Mouse (Mus musculus) neural tube, embryonic 14.5 days (tissue): ENCODE results near the gene Ager. TPM values are rescaled to one million over a fixed set of nuclear protein-coding genes. Genes with fewer than 3 reads are reported as not detected.

Experiments
- ATAC-seq: fragments of 200-750 bp; cut with Nextera tagmentation; 2 replicates; pipeline ENCODE4 v1.8.0; 2017; ENCODE audit warnings: low read depth, mild to moderate bottlenecking, moderate TSS enrichment, moderate library complexity
- H3K27ac ChIP-seq: fragments of 300-500 bp; sonication (generic); 2 replicates; pipeline ENCODE4 v1.5.1; 2014; ENCODE audit warnings: low read depth, mild to moderate bottlenecking, control low read depth, low read length, moderate library complexity, mixed read lengths
- H3K27me3 ChIP-seq: fragments of 300-500 bp; sonication (generic); 2 replicates; pipeline ENCODE4 v1.6.1; 2014; ENCODE audit warnings: low read length; ENCODE audit not compliant: control insufficient read depth, insufficient read depth
- H3K36me3 ChIP-seq: fragments of 300-500 bp; sonication (generic); 2 replicates; pipeline ENCODE4 v1.6.1; 2014; ENCODE audit warnings: low read length, mixed read lengths; ENCODE audit not compliant: control insufficient read depth, insufficient read depth
- H3K4me1 ChIP-seq: fragments of 300-500 bp; sonication (generic); 2 replicates; pipeline ENCODE4 v1.6.1; 2014; ENCODE audit warnings: low read length; ENCODE audit not compliant: control insufficient read depth, insufficient read depth
- H3K4me2 ChIP-seq: fragments of 300-500 bp; sonication (generic); 2 replicates; pipeline ENCODE4 v1.6.1; 2014; ENCODE audit warnings: mild to moderate bottlenecking, low read depth, low read length, control low read depth
- H3K4me3 ChIP-seq: fragments of 300-500 bp; sonication (generic); 2 replicates; pipeline ENCODE4 v1.5.1; 2014; ENCODE audit warnings: low read depth, low read length, control low read depth, mixed read lengths
- H3K9ac ChIP-seq: fragments of 300-500 bp; sonication (generic); replicated peaks from 2 replicates; pipeline ENCODE4 v1.6.1; 2014; ENCODE audit warnings: low read depth, mild to moderate bottlenecking, control low read depth, low read length, mixed read lengths
- H3K9me3 ChIP-seq: fragments of 300-500 bp; sonication (generic); 2 replicates; pipeline ENCODE4 v1.6.1; 2016; ENCODE audit warnings: low read length; ENCODE audit not compliant: control insufficient read depth
- WGBS: fragments of 180-500 bp; shearing (Covaris S2); extraction: QIAGEN DNeasy Blood & Tissue Kit; methylation state at CpG from one replicate; pipeline ENCODE4 v1.1.7; 2014; 5-methylcytosine and 5-hydroxymethylcytosine counted together
- polyA plus RNA-seq: library from polyadenylated mRNA; unstranded; fragments of >200 nt; fragmentation: Nextera tagmentation; extraction: Ambion mirVana; gene quantifications from 2 replicates; pipeline ENCODE4 v1.2.1, GENCODE M21; 2014

The Ager gene
- polyA plus RNA-seq, 1 experiment from 2014 or later, result 1.4 TPM

- H3K36me3 ChIP-seq, result no peaks in the 10 kb centered on the region
- 78% methylated on average over 5 of the region's 5 CpGs for WGBS
- no peaks in the 10 kb centered on the region for H3K27me3 ChIP-seq
- H3K9me3 ChIP-seq, result no peaks in the 10 kb centered on the region
- H3K4me1 ChIP-seq, result no peaks in the 10 kb centered on the region
- ATAC-seq, result no peak
- no peak overlapping the region for H3K27ac ChIP-seq
- H3K9ac ChIP-seq, result no peak overlapping the region
- no peak overlapping the region for H3K4me2 ChIP-seq
- no peak overlapping the region for H3K4me3 ChIP-seq
Observed at GRCm38 (mm10) chr17:34576577-34576976, 21.1 kb upstream of the Ager start.

- H3K27me3 ChIP-seq, result no peaks in the 10 kb centered on the region
- H3K36me3 ChIP-seq, result no peaks in the 10 kb centered on the region
- H3K9ac ChIP-seq, result no peak overlapping the region
- H3K27ac ChIP-seq, result no peak overlapping the region
- WGBS, result 93% methylated on average over 3 of the region's 3 CpGs
- H3K4me2 ChIP-seq, result no peak overlapping the region
- no peaks in the 10 kb centered on the region for H3K9me3 ChIP-seq
- H3K4me3 ChIP-seq, result no peak overlapping the region
- H3K4me1 ChIP-seq, result no peaks in the 10 kb centered on the region
- no peak for ATAC-seq
Observed at GRCm38 (mm10) chr17:34578070-34578469, 19.6 kb upstream of the Ager start.

DNA sequence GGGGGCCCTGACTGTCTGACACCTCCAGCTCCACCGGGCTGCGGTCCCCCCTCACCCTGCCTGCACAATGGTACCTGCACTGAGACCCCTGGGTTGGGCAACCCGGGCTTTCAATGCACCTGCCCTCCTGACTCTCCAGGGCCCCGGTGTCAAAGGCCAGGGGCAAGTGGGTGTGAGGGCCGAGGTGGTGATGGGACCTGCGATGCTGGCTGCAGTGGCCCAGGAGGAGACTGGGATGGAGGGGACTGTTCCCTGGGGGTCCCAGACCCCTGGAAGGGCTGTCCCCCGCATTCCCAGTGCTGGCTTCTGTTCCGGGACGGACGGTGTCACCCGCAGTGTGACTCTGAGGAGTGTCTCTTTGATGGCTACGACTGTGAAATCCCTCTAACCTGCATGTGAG is 15.1 kb upstream of the Ager start:
- WGBS, result 90% methylated on average over 12 of the region's 12 CpGs
- no peak for ATAC-seq
- H3K36me3 ChIP-seq, result no peaks in the 10 kb centered on the region
- H3K4me1 ChIP-seq, result peaks cover 10% of the 10 kb centered on the region; the same call in 1 of the 2 replicates
- H3K9ac ChIP-seq, result no peak overlapping the region
- no peaks in the 10 kb centered on the region for H3K9me3 ChIP-seq
- no peaks in the 10 kb centered on the region for H3K27me3 ChIP-seq
- H3K27ac ChIP-seq, result no peak overlapping the region
- no peak overlapping the region for H3K4me3 ChIP-seq
- no peak overlapping the region for H3K4me2 ChIP-seq

- ATAC-seq, result no peak
- WGBS, result 75% methylated on average over 7 of the region's 7 CpGs
- H3K4me1 ChIP-seq, result peaks cover 10% of the 10 kb centered on the region; the same call in 1 of the 2 replicates
- no peak overlapping the region for H3K4me3 ChIP-seq
- no peak overlapping the region for H3K4me2 ChIP-seq
- H3K27ac ChIP-seq, result no peak overlapping the region
- H3K9me3 ChIP-seq, result no peaks in the 10 kb centered on the region
- no peaks in the 10 kb centered on the region for H3K27me3 ChIP-seq
- H3K36me3 ChIP-seq, result no peaks in the 10 kb centered on the region
- H3K9ac ChIP-seq, result no peak overlapping the region
Observed at GRCm38 (mm10) chr17:34583397-34583796, 14.3 kb upstream of the Ager start.

DNA sequence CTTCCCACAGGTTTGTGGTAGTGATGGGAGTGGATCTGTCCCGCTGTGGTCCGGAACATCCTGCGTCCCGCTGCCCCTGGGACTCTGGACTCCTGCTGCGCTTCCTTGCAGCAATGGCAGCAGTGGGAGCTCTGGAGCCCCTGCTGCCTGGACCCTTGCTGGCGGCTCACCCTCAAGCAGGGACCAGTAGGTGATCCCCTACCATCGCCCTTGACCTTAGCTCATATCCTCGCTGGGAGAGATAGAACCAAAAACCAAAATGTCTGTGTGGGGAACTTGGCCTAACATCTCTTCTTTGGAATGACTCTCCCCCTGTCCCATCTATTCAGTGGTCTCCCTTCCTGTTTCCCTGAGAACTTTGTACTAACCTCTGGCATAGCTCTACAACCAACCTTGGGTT is 13.8 kb upstream of the Ager start:
- H3K9me3 ChIP-seq, result no peaks in the 10 kb centered on the region
- H3K27ac ChIP-seq, result no peak overlapping the region
- no peaks in the 10 kb centered on the region for H3K27me3 ChIP-seq
- no peaks in the 10 kb centered on the region for H3K36me3 ChIP-seq
- H3K4me3 ChIP-seq, result no peak overlapping the region
- ATAC-seq, result no peak
- H3K4me2 ChIP-seq, result no peak overlapping the region
- 88% methylated on average over 8 of the region's 8 CpGs for WGBS
- H3K4me1 ChIP-seq, result peaks cover 13% of the 10 kb centered on the region
- H3K9ac ChIP-seq, result no peak overlapping the region

DNA sequence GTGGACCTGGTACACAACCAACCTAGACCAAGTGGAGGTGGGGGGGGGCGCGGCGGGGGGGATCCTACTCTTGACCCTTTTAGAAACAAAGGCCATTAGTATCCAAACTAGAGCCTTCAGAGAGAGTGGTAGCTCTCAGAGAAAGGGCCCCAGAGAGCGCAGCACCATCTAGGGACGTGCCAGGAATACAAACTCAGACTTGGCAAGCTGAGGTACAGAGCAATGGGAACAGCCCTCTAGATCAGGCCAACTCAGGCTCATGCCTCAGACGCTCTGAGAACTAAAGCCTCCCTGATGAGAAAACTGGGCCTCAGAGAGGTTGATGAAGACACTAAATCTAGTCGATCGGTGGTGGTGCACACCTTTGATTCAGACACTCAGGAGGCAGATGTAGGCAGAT is 12.5 kb upstream of the Ager start:
- no peak overlapping the region for H3K4me3 ChIP-seq
- no peaks in the 10 kb centered on the region for H3K9me3 ChIP-seq
- H3K4me1 ChIP-seq, result peaks cover 17% of the 10 kb centered on the region
- H3K27ac ChIP-seq, result no peak overlapping the region; the same call in 1 of the 2 replicates
- no peak for ATAC-seq
- no peaks in the 10 kb centered on the region for H3K27me3 ChIP-seq
- no peak overlapping the region for H3K4me2 ChIP-seq
- WGBS, result 85% methylated on average over 8 of the region's 8 CpGs
- no peaks in the 10 kb centered on the region for H3K36me3 ChIP-seq
- H3K9ac ChIP-seq, result no peak overlapping the region

- Histone ChIP-seq H3K4me3 (peak overlapping the region; percentile 70), H3K9ac (peak overlapping the region; percentile 83), H3K27ac (peak overlapping the region; percentile 99), H3K9me3 (no peaks in the 10 kb centered on the region), H3K4me2 (peak overlapping the region; percentile 96), H3K4me1 (peaks cover 19% of the 10 kb centered on the region), H3K36me3 (no peaks in the 10 kb centered on the region), H3K27me3 (no peaks in the 10 kb centered on the region)
- peak; percentile 12 for ATAC-seq
- 18% methylated on average over 32 of the region's 32 CpGs for WGBS
Observed at GRCm38 (mm10) chr17:34585877-34586771, 11.5 kb upstream of the Ager start.

DNA sequence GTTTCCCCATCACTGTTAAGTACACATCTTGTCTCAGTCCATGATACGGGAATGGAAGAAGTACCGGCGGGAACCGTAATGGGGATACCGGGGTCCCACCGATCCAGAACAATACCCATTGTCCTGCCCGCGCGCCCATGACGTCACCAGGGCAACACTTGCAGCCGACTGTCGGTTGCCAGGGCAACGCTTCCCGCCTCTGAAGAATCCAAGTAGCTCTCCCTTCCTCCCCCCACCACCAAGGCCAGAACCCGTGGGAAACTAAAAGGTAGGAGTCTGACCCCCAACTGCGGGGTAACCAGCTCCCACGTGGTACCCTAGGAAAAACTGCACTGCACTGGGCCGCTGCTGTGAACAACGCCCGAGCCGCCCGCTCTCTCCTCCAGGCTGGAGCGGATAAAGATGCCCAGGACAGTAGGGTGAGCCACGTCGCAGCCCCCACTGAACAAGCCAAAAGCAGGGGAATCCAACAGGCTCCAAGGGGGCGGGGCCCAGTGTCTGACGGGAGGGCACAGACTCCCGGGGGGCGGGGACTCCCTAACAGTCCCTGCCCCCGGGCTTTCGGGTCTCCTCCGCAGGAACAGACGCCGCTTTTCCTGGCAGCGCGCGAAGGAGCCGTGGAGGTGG is 10.8 kb upstream of the Ager start:
- Histone ChIP-seq H3K27me3 (no peaks in the 10 kb centered on the region), H3K9ac (peak overlapping the region; percentile 83), H3K27ac (peak overlapping the region; percentile 99), H3K9me3 (no peaks in the 10 kb centered on the region), H3K4me2 (peak overlapping the region; percentile 96), H3K4me1 (peaks cover 26% of the 10 kb centered on the region), H3K4me3 (peak overlapping the region; percentile 70), H3K36me3 (no peaks in the 10 kb centered on the region)
- under 1% methylated on average over 37 of the region's 38 CpGs for WGBS
- ATAC-seq, result peak; percentile 77

DNA sequence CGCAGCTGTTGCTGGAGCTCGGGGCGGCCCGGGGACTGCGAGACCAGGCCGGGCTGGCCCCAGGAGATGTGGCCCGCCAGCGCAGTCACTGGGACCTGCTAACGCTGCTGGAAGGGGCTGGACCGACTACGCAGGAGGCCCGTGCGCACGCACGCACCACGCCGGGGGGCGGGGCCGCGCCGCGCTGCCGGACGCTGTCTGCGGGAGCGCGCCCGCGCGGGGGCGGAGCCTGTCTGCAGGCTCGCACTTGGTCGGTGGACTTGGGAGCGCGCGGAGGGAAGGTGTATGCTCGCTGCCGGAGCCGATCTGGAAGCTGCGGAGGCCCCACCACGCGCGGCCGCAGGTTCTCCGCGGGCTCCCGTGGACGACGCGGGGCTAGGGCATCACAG is 10.2 kb upstream of the Ager start:
- H3K9ac ChIP-seq, result peak overlapping the region; percentile 83
- peak; percentile 80 for ATAC-seq
- peak overlapping the region; percentile 99 for H3K27ac ChIP-seq
- H3K9me3 ChIP-seq, result no peaks in the 10 kb centered on the region
- H3K27me3 ChIP-seq, result no peaks in the 10 kb centered on the region; the same call in 1 of the 2 replicates
- no peaks in the 10 kb centered on the region for H3K36me3 ChIP-seq
- H3K4me3 ChIP-seq, result peak overlapping the region; percentile 70
- peak overlapping the region; percentile 96 for H3K4me2 ChIP-seq
- peaks cover 26% of the 10 kb centered on the region for H3K4me1 ChIP-seq
- WGBS, result under 1% methylated on average over 39 of the region's 50 CpGs
